Mouse (Mus musculus): ENCODE data around the gene Dbt. TPM values are rescaled to one million over a fixed set of nuclear protein-coding genes. Genes with fewer than 3 reads are reported as not detected.

The Dbt gene
- total RNA-seq (2017): 8.6 and 8.8 TPM in 2 replicates

- ATAC-seq (ENCODE audit: extremely low read depth, insufficient number of reproducible peaks, low FRiP score, poor library complexity, severe bottlenecking): peak; percentile 85
These were observed at the start of gene Dbt for GRCm38 (mm10) chr3:116512904-116513716. TSS of gene Dbt (plus strand) at chr3:116513070.

GRCm38 (mm10) chr3:116464318-116464717, 48.6 kb upstream of the Dbt start:
- no peak for ATAC-seq (ENCODE audit: extremely low read depth, insufficient number of reproducible peaks, low FRiP score, poor library complexity, severe bottlenecking)

- ATAC-seq (ENCODE audit: extremely low read depth, insufficient number of reproducible peaks, low FRiP score, poor library complexity, severe bottlenecking): peak; percentile 48; the same call in 1 of the 2 replicates
These were observed 47.2 kb upstream of the Dbt start for GRCm38 (mm10) chr3:116465709-116466108.

- ATAC-seq (ENCODE audit: extremely low read depth, insufficient number of reproducible peaks, low FRiP score, poor library complexity, severe bottlenecking): no peak
These were observed 38.3 kb upstream of the Dbt start for GRCm38 (mm10) chr3:116474602-116475001.

GRCm38 (mm10) chr3:116476686-116477298, 36.1 kb upstream of the Dbt start:
- no peak for ATAC-seq (ENCODE audit: extremely low read depth, insufficient number of reproducible peaks, low FRiP score, poor library complexity, severe bottlenecking)

GRCm38 (mm10) chr3:116477351-116477750, 35.5 kb upstream of the Dbt start:
- no peak for ATAC-seq (ENCODE audit: extremely low read depth, insufficient number of reproducible peaks, low FRiP score, poor library complexity, severe bottlenecking)

GRCm38 (mm10) chr3:116480119-116480518, 32.8 kb upstream of the Dbt start:
- ATAC-seq (ENCODE audit: extremely low read depth, insufficient number of reproducible peaks, low FRiP score, poor library complexity, severe bottlenecking): no peak

- ATAC-seq (ENCODE audit: extremely low read depth, insufficient number of reproducible peaks, low FRiP score, poor library complexity, severe bottlenecking): no peak
These were observed 31.9 kb upstream of the Dbt start for GRCm38 (mm10) chr3:116480937-116481336.

GRCm38 (mm10) chr3:116482724-116483123, 30.1 kb upstream of the Dbt start:
- peak; percentile 88 for ATAC-seq (ENCODE audit: extremely low read depth, insufficient number of reproducible peaks, low FRiP score, poor library complexity, severe bottlenecking)

GRCm38 (mm10) chr3:116483271-116483670, 29.6 kb upstream of the Dbt start:
- ATAC-seq (ENCODE audit: extremely low read depth, insufficient number of reproducible peaks, low FRiP score, poor library complexity, severe bottlenecking): no peak

GRCm38 (mm10) chr3:116490920-116491319, 21.9 kb upstream of the Dbt start:
- no peak for ATAC-seq (ENCODE audit: extremely low read depth, insufficient number of reproducible peaks, low FRiP score, poor library complexity, severe bottlenecking)

GRCm38 (mm10) chr3:116491923-116492454, 20.9 kb upstream of the Dbt start:
- ATAC-seq (ENCODE audit: extremely low read depth, insufficient number of reproducible peaks, low FRiP score, poor library complexity, severe bottlenecking): no peak

- ATAC-seq (ENCODE audit: extremely low read depth, insufficient number of reproducible peaks, low FRiP score, poor library complexity, severe bottlenecking): no peak
These were observed 19.2 kb upstream of the Dbt start for GRCm38 (mm10) chr3:116493658-116494057.

- no peak for ATAC-seq (ENCODE audit: extremely low read depth, insufficient number of reproducible peaks, low FRiP score, poor library complexity, severe bottlenecking)
These were observed 17.2 kb upstream of the Dbt start for GRCm38 (mm10) chr3:116495671-116496070.

GRCm38 (mm10) chr3:116507772-116508351, 5.0 kb upstream of the Dbt start, which contains the start of gene Rtca:
TSS of gene Rtca (minus strand) at chr3:116508208.
- ATAC-seq (ENCODE audit: extremely low read depth, insufficient number of reproducible peaks, low FRiP score, poor library complexity, severe bottlenecking): peak; percentile 84

GRCm38 (mm10) chr3:116512151-116512903, 543 bp upstream of the Dbt start:
- ATAC-seq (ENCODE audit: extremely low read depth, insufficient number of reproducible peaks, low FRiP score, poor library complexity, severe bottlenecking): no peak

- ATAC-seq (ENCODE audit: extremely low read depth, insufficient number of reproducible peaks, low FRiP score, poor library complexity, severe bottlenecking): no peak
These were observed 7.4 kb downstream of the Dbt start for GRCm38 (mm10) chr3:116520141-116520761.

- no peak for ATAC-seq (ENCODE audit: extremely low read depth, insufficient number of reproducible peaks, low FRiP score, poor library complexity, severe bottlenecking)
These were observed 16.9 kb downstream of the Dbt start for GRCm38 (mm10) chr3:116529741-116530140.

- no peak for ATAC-seq (ENCODE audit: extremely low read depth, insufficient number of reproducible peaks, low FRiP score, poor library complexity, severe bottlenecking)
These were observed 18.0 kb downstream of the Dbt start for GRCm38 (mm10) chr3:116530826-116531225.
